Mouse (Mus musculus): ENCODE data around the gene Mb21d2.

Mb21d2 gene

DNA sequence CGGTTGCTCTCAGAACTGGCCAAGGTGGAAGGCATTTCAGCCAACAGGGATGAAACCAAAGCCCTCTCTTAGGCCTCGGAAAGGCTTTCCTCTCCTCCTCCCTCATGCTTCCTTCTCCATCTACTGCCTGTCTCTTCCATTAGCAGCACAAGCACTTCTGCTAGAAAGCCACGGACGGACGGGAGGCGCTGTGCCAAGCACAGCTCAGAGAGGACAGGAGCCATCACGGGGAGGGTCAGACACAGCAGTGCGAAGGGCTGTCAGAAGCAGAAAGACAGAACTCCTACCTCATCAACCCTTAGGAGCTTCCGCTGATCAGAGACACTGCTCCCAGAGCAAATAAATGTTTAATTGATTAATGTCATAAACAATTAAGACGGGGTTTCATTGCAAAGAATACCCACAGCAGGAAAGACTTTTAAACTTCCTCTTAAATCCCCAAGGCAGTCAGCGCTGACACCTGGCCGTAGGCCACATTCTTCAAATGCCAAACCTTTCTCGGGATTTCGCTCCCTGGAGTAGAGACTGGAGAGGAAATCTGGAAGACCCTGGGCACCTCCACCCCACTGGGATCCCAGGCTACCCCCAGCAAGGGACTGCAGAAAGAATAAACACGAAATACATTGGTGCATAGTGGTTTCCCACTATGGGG, 30.8 kb downstream of the Mb21d2 start:
- DNase-seq: no peak

DNA sequence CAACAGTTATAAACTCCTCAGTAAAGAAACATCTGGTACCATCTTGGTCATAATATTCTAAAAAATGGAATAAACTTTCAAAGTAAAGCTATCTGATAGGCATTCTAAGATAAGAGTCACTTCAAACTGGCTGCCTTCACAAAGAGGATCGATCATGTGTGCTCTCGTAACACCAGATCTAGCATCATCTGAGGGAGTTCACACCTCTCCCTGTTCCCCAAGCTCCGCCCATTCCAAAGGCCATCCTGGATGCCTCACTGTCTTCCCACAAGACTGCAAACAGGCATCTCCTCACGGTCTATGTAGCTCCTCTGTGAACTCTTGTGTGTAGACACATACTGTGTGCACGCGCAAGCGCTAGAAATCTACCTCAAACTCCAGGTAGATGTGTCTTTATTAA, 32.9 kb downstream of the Mb21d2 start:
- no peak for DNase-seq

DNA sequence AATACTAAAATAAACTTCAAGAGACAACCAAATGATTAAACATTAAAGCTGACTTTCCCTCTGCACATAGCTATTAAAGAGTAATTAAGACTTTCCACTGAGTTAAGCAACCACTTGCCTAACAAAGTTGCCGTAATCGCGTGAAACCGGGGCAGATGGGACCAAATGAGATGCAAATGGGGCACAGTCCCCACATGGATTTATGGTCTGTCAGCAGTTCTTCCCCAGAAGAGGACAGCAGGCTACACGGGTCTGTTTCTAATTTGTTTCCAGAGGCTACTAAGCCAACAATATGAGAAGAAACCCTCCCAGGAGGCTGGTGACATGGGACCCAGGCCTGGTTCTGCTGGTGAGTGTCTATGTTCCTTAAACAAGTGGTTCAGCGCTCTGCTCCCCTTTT, 34.6 kb downstream of the Mb21d2 start:
- no peak for DNase-seq

DNA sequence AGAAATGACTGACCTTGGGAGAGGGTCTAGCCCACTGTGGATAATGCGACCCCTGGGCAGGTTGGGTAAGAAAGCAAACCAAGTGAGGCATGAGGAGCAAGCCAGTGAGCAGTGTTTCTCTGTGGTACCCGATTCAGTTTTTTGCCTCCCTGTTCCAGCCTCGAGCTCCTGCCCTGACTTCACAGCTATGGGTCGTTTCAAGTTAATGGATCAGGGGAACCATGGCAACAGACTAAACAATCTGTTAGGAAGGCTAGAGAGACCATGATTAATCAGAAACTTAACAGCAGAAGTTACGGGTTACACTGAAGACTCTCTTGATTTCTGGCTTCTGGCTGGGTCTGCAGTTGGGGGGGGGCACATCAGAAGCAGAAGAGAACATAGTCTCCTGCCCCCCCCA, 36.2 kb downstream of the Mb21d2 start:
- DNase-seq: no peak

DNA sequence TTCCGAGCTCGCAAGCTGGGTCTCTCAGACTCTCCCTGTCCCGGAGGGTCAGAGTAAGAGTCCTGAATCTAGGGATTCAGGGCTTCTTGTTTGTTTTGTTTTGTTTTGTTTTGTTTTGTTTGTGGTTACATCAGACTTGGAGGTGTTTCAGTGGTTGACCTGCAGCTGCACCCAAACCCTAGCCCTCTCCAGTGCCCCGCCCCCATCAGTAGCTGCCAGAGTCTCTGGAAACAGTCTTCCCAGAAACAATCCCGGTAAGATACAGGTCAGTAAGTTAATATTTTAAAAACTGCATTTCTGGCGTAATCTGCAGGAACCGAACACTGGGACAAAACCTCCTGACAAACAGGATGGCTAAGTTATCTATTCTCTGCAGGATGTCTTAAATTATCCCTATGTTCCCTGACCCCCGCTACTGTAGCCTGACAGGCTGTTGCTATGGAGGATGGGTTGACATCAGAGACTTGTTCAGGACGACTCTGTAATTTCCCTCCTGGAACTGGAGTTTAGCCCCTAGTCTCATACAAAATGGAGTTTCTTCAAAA, 43.2 kb downstream of the Mb21d2 start:
- DNase-seq: no peak

DNA sequence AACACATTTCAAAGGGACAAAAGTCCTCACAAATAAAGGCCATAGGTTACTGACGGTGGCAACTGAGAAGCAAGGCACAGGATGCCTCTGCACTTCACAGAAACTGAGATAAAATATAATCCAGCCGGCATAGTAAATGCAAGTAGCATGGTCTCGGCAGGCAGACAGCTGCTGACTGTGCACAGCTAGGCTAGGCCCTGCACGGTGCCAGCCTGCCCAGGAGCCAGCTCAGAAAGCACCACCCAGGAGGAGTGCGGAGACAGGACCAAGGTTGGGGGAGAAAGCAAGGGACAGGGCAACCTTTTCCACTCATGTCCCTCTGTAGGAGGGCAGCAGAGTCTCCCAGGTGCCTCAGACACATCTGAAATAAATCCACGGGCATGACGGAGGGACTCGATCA, 44.0 kb downstream of the Mb21d2 start:
- DNase-seq: no peak

DNA sequence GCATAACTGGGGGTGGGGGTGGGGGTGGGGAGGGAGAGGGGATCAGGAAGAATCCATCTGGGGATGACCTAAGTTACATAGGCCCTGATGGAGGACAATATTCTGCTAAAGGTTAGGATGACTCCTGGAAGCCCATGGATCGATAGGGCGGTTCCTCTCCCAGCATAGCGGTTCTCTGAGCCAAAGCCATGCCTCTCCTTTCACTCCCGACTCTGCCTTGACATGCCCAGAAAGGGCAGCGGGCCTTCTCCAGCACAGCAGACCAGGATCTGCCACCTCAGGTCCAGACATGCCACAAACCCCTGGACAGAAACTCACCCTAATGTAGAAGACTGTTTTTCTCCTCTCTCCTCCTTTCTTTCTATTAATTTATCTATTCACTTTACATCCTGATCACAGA, 44.8 kb downstream of the Mb21d2 start:
- no peak for DNase-seq

DNA sequence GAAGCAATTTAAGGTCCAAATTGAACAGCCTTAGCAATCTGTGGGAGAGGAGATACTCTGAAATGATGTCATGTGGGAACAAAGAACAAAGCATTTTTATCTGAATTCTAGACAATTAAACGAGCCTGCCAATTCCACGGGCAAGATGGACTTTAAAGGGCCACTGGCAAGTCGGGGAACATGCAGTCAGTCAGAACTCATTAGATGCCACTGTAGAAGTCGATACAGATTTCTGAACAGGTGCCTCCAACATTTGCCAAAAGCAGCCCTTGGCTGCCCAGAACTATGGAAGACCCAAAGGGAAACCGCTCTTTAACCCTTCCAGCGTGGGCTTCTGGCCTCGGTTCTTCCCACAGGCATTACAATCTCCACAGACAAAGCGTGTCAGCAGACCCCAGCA, 45.8 kb downstream of the Mb21d2 start:
- no peak for DNase-seq

DNA sequence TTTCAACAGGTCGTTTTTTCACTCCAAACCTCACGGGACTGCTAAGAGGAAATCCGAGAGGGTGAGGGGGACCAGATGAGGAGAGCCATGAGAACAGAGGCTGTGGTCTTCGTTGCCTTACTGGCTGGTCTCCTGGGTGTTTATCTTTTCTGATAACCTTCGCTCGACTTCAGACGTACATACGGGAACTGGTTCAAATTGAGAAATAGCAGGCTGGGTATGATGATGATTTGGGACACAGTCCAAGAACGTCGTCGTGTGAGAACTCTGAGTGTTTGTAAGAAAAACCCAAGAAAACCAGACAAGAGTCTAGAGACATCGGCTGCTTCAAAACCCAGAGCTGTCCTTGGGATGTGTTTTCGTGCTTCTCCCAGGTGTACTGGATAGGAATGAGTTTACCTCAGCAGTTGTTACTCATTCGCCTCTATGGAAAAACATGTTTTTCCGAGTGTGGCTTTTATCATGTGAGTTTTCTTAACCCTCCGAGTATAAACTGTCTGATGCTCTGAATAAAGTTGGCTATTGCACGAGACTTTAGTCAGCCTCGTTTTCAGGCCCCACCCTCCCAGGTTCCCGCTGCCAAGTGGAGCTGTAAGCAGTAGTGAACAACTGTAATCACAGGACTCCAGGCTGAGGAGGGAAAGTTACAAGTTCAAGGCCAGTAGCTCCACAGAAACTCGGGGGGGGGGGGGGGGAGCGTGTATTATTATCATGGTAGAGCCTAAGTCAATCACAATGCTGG, 46.6 kb downstream of the Mb21d2 start:
- DNase-seq: no peak

DNA sequence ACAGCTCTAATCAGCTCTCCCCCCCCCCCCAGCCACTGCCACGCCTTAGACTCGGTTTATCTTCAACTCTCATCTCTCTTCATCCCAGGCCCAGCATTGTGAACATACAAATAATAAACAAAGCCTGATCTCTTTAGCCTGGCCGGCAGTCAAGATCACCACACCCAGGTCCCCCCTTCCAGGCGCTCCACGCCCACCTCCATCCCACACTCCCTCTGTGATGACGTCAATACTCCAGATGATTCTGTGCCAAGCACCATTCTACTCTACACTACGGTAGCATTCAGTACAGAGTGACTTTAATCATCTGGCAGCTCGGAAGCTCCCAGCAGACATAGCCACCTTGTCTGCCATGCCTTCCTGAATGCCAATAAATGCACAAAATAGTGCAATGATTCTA, 47.7 kb downstream of the Mb21d2 start:
- no peak for DNase-seq

DNA sequence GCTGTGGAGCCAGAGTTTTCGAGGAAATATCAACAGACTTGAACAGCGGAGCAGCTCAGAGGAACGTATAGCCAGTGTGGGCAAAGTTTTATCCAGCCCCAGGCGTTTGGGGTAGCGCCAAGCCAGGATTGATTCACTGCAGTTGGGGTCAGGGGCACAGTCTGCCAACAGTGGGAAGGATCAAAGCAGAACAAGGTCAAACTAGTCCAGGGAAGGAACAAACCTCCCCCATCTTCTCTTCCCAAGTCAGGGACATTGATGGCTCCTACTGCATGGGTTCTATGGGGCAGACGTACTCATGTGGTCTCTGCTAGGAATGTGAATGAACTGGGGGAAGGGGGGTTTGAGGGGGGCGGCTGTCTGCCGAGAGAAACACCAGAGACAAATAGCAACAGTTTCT, 48.7 kb downstream of the Mb21d2 start:
- no peak for DNase-seq

DNA sequence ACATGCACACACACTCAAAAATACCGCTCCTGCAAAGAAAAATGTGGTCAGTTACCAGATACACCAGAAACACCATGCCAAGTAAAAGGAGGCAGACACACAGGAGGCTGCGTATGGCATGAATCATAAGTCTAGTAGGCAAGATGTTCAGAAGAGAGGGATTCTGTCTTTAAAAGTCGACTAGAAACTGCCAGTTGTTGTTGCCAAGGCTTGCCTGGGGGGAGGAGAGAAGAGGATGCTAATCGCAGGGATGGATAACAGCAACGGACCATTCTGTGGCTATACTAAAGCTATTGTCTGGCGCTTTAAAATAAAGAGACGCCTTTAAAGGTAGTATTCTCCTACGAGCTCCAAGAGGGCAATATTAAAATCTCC, 49.2 kb downstream of the Mb21d2 start:
- DNase-seq: no peak

DNA sequence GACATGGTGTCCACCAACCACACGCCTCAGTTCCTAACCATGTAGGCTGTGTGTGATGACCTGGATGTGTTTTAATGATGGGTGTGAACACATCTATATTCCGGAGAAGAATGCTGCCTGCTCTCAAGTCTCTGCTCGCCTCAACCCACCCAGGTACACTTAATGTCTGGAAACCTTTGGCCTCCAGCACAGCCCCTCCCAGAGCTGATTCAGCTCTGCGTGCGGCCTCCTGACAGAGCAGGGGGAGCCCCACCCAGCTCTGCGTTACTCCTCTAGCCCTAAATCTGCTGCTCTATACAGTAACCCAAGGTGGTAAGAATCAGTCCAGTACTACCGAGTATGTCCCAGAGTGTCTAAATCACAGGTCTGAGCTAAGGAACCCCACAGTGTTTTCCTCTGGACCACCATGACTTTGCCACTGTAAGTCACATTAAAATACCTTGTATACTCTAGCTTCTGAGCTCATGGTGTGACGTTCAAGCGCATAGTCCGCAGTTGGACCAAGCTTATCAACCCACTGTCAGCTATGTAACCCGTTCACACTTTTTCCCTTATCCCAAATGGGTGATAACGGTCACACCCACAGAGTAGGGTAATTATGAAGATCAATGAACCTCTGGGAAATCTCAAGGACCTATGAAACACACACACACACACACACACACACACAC, 49.7 kb downstream of the Mb21d2 start:
- DNase-seq: no peak

DNA sequence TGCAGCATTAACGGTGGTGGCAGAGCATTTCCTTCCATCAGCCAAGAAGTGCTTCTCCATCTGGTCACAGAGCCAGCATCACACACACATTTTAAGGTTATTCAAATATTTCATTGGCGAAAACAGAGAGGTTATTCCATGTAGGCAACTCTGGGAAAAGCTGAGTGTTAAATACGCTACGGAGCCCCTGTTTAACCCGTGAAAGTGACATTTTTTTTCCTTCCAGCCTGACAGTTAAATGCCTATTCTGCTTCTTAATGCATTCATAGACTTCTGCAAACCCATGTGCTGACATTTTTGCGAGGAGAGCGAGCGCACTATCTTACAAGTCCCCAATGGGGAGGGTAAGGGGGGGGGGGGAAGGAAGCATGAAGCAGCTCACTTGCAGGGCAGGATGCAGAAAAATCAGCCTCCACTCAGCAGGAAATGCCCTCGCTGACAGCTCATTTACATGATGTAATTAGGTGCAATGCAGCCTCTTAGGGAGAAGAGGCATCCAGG, 52.3 kb downstream of the Mb21d2 start:
- no peak for DNase-seq

DNA sequence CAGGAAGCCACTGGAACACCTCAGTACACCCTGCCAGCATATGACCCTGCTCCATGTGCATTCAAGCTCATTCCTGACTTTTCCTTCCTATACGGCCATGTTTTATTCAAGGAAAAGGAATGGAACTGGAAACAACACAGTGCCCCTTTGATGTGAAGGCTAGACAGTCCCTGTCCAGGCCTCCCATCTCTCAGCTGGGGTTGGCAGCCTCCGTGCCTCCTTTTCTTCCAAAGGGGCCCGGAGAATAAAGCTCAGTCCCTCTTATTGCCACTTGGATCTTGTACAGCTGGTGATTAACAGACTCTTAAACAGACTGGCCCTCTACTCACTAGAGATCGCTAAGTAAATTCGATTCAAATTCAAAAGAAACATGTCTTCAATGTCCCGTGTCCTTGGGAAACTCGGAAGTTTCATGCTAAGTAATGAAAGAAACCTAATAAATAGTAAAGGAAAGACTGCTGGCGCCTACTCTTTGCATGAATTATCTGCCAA, 56.0 kb downstream of the Mb21d2 start:
- no peak for DNase-seq

DNA sequence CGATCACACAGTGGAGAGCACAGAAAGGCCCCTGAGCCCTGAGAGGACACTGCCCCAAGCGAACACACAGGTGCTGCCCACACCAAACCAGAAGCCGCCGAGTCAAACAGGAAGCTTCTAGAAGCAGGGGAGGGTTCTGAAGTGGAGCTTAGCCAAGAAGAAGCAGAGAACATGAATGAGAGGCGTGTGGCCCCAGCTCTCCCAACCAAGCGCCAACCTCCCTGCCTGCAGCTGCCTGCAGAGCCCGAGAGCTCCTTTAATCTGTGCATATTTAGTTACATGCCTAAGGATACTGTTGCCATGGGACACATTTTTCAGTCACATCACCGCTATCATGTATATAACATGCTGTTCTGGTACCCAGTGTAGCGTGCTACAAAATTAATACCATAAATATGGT, 58.6 kb downstream of the Mb21d2 start:
- DNase-seq: no peak

DNA sequence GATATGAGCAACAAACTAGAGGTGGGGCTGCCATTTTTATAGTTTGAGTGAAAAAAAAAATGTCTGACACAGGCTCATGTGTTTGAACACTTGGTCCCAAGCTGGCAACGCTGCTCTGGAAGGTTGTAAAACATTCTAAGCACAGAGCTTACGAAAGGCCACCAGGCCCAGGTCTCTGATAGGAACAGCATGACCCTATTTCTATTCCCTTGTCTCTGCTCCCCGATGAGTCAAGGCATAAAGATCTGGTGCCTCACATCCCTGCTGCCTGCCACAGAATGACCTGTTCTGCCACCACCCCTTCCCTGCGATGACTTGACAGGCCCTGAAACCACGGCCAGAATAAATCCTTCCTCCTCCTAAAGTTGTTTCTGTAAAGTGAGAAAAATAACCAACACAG, 59.0 kb downstream of the Mb21d2 start:
- DNase-seq: no peak

DNA sequence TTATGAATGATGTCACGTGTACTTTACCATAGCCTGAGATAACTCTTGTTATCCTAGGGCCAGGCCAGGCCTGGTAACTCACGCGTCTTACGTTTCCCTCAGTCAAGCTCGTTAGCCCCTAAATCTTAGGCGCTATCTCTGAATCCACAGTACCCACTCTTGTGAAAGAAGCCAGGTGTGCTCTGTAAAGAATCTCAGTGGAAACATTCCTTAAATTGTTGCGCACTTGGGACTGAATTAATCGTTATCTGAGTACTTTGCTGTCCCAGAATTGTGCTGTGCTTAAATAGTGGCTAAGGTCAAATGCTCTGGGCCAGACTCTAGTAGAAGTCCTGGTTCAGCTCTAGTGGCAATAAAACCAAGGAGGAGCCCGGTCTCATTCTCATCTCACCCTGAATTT, 60.6 kb downstream of the Mb21d2 start:
- no peak for DNase-seq

DNA sequence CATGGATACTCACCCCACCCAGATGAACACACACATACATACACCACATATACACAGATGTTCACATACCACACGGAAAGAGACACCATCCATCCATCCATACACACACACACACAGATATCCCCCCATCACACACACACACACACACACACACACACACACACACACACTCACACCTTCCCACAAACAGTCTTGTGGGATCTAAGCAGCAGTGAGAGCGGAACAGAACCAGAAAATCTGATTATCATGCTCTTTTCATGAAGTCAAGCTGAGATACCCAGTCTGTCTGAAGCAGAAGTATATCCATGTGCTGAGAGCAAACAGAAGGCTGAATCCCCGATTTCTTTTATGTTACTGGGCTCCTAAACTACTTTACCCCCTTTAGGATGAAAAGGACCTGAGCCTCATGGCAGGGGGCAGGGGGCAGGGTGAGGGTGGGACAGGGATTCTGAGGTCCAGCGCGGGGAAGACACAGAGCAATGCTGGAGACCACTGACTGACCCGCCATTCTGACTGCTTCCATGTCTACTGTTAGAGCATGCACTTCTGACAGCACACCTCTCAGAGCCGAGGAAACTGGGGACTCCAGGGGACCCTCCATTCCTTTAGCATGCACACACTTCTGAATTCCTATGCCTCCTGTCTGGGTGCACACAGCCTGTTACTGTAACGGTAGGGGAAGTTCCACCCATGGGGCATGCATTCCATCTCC, 62.7 kb downstream of the Mb21d2 start:
- no peak for DNase-seq

DNA sequence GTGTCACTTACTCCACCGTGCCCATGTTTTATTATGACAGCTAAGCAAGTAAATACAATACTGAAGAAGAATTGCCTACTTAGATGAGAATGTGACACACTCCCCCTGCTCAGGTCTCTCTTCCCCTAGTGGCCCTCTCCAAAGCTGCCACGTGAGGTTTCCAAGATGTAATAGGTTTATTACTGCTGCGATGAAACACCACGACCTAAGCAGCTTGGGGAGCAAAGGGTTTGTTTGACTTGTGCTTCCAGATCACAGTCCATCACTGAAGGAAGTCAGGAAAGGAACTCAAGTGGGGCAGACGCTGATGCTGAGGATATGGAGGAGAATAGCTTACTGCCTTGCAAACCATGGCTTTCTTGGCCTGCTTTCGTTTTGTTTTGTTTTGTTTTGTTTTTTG, 65.9 kb downstream of the Mb21d2 start:
- no peak for DNase-seq

DNA sequence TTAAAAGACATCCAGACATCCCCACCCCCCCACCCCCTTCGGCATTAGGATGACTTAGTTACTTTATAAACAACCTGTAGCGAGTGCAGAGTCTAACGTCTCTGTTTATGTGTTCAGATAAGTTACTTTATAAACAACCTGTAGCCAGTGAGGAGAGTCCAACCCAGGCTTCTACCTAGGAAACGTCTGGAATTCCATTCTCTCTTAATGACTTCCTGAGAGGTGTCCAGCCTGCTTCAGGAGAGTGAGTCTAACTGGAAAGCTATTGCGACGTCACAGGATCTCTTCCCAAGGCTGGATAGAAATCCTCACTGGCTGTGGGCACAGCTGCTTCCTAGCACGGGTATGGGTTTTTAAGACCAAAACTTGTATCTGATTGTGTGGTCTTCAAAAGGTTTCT, 67.4 kb downstream of the Mb21d2 start:
- DNase-seq: no peak

DNA sequence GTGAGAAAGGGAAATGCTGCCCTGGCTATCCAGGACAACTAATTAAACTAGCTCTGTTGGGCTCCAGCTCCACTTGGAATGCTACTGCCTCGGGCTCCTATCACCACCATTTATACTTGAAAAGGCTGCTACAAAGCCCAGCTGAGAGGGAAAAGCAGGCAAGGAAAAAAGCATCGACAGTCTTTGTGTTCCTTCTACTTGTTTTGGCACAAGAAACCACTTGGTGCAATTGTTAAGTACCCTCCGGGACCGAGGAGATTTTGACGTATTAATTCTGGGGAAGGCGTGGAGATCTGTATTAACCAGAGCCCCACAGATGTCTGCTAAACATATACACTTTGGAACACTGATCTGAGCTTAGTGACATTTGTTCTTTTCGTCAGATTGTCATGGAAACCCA, 69.8 kb downstream of the Mb21d2 start:
- no peak for DNase-seq

DNA sequence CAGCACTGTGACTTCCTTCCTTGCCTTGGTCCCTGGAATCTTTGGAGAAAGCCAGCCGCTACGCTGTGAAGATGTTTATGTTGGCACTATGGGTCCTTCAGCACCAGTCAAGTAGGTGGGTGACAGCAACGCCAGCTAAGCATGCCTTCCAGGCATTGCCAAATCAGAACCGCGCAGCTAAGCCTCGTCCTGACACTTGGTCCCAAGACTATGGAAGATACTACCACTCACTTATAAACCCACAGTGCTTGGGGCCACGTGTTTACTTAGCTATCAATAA, 70.5 kb downstream of the Mb21d2 start:
- DNase-seq: no peak
